Mouse (Mus musculus): ENCODE measurements at regions not wholly inside any gene's neighbourhood (a gene's known extent, or its start where the extent isn't known, plus 50 kb on each side); places are given as distances from the start of the nearest gene placed in this dataset.

DNA sequence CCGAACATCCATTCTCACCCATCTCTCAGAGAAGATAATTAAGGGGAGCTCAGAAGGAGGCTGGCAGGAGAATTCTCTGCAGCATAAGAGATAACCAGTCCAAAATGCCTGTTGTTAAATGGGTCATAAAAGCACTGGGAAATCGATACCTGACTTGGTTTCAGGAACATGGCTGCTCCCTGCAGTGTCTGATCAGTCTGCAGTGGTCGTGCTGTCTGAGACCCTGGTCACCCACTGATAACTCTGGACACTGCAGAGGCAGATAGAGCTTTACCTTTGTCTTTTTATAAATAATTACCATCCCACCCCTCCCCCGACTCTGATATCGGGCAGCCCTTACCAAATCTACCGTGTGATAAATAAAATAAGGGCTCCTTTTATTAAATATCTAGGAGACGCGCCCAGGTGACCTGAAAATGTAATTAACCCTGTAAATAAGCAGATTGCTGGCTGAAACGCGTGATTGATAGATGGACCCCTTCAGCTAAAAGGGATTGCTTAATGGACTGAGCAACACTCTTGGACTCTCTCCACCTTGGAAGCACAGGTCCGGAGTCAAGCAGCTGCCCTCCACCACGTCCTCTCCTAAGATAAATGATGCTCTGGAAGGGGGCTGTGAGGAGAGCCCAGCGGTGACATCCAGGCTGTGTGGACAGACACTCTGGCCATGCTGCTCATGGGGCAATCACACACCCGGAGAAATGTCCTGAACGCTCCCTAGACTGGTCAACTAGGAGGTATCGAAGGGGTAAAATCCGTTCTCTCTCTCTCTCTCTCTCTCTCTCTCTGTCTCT is 384.4 kb downstream of the Mtx2 start:
- Histone ChIP-seq H3K4me3 (replicated peaks; ENCODE audit: insufficient read depth, low read depth, low read length) (no peak overlapping the region), H3K27ac (ENCODE audit: insufficient read depth, low read length) (no peak overlapping the region), H3K27me3 (ENCODE audit: control insufficient read depth, insufficient read depth, low read length) (no peaks in the 10 kb centered on the region), H3K4me1 (ENCODE audit: control insufficient read depth, insufficient read depth, low read length) (no peaks in the 10 kb centered on the region)
- WGBS, result 30% methylated on average over 17 of the region's 17 CpGs
- no peak for DNase-seq
- TF ChIP-seq POLR2A (IDR thresholded peaks at IDR 0.05; ENCODE audit: borderline replicate concordance, insufficient read depth, low read length), result no peak
- TF ChIP-seq CTCF (IDR thresholded peaks at IDR 0.05; ENCODE audit: borderline replicate concordance, insufficient read depth, low read depth, low read length), result no peak

DNA sequence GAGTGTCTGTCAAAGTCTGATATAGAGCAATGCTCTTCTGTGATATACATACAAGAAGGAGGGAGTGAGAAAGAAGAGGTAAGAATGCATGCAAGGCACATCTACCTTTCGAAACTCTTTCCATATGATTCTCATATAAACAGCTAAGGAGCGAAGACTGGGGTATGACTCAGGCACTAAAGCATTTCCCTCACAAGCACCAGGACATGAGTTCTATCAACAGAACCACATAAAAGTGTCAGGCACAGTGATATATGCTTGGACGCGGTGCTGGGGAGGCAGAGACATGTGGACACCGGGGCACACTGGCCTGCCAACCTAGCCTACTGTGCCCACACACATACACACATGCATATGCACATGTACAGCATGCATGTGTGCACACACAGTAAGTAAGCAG is 391.3 kb downstream of the Mtx2 start:
- H3K4me1 ChIP-seq (ENCODE audit: control insufficient read depth, insufficient read depth, low read length), result no peaks in the 10 kb centered on the region
- 96% methylated on average over 5 of the region's 5 CpGs for WGBS
- no peaks in the 10 kb centered on the region for H3K27me3 ChIP-seq (ENCODE audit: control insufficient read depth, insufficient read depth, low read length)
- no peak overlapping the region for H3K27ac ChIP-seq (ENCODE audit: insufficient read depth, low read length)
- TF ChIP-seq CTCF (IDR thresholded peaks at IDR 0.05; ENCODE audit: borderline replicate concordance, insufficient read depth, low read depth, low read length) (no peak), POLR2A (IDR thresholded peaks at IDR 0.05; ENCODE audit: borderline replicate concordance, insufficient read depth, low read length) (no peak)
- H3K4me3 ChIP-seq (replicated peaks; ENCODE audit: insufficient read depth, low read depth, low read length), result no peak overlapping the region
- DNase-seq, result no peak

DNA sequence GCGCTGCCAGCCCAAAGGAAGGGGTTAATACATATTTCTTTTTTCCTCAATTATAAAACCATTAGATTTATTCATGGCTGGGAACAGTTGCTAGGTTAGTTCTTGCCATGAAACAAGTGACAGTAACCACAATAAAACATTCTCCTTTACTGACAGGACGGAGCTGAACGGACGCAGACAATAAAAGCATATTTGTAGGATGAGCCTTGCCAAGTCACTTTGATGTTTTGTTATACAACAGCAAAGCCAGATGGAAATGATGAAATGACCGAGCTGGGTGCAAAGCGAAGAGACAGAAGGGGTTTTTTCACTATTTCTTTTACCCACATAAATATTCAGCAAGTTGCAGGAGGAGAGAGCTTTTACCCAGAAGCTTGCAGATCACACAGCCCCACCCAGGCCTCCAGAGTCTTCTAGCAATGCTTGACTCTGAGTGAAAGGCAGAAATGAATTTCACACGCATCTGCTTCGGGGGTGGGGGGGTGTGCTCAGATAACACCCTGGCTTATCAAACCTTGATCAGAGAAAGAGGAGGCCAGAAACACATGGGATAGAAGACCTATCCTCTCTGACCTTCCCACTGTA is 395.3 kb downstream of the Mtx2 start:
- H3K4me1 ChIP-seq (ENCODE audit: control insufficient read depth, insufficient read depth, low read length), result no peaks in the 10 kb centered on the region
- no peaks in the 10 kb centered on the region; the same call in 1 of the 2 replicates for H3K27me3 ChIP-seq (ENCODE audit: control insufficient read depth, insufficient read depth, low read length)
- no peak overlapping the region for H3K4me3 ChIP-seq (replicated peaks; ENCODE audit: insufficient read depth, low read depth, low read length)
- TF ChIP-seq CTCF (IDR thresholded peaks at IDR 0.05; ENCODE audit: borderline replicate concordance, insufficient read depth, low read depth, low read length) (no peak), POLR2A (IDR thresholded peaks at IDR 0.05; ENCODE audit: borderline replicate concordance, insufficient read depth, low read length) (no peak)
- whole genome bisulfite sequencing, result 56% methylated on average over 8 of the region's 8 CpGs
- no peak for DNase-seq
- no peak overlapping the region for H3K27ac ChIP-seq (ENCODE audit: insufficient read depth, low read length)

DNA sequence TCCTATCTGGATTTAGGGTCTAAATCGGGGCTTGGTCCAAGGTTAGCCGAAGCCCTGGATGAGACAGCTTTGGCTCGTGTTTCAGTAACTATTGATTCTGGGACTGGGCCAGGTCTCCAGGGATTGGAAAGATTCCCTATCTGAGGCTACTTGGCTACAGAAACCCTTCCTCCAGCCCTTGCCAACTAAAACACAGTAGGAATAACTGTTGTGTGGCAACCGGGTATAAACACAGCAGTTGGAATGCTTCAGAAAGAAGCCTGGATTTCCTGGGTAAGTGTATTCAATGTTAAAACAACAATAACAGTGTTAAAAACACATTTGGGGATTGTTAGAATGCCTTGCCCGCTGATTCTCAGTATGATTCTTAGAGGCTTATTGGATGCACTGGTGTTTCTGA is 398.8 kb downstream of the Mtx2 start:
- Histone ChIP-seq H3K27me3 (ENCODE audit: control insufficient read depth, insufficient read depth, low read length) (no peaks in the 10 kb centered on the region; the same call in 1 of the 2 replicates), H3K4me3 (replicated peaks; ENCODE audit: insufficient read depth, low read depth, low read length) (no peak overlapping the region), H3K4me1 (ENCODE audit: control insufficient read depth, insufficient read depth, low read length) (no peaks in the 10 kb centered on the region), H3K27ac (ENCODE audit: insufficient read depth, low read length) (no peak overlapping the region)
- peak in 1 of 2 experiments; percentile 26 for DNase-seq
- WGBS, result 13% methylated on average over 5 of the region's 5 CpGs
- TF ChIP-seq POLR2A (IDR thresholded peaks at IDR 0.05; ENCODE audit: borderline replicate concordance, insufficient read depth, low read length), result no peak
- no peak for TF ChIP-seq CTCF (IDR thresholded peaks at IDR 0.05; ENCODE audit: borderline replicate concordance, insufficient read depth, low read depth, low read length)

DNA sequence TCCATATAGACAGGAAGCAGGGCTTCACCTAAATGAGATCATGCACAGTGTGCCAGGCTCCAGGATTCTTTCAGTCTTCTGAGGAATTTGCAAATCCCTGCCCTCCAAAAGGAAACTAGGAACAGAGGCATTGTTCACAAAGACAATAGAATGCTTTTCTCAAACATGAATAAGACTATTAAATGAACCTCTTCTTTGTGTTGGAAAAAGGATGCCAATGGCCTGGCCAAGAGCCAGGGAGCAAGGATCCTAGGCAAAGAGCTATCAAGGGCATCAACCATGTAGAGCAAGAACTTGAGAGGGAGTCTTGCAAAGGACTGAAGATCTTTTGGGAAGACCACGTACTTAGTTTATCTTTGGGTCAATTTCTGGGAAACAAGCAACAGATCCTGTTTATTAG is 415.4 kb downstream of the Mtx2 start:
- no peak for DNase-seq
- WGBS, result 98% methylated on average over 1 of the region's 1 CpGs
- H3K4me1 ChIP-seq (ENCODE audit: control insufficient read depth, insufficient read depth, low read length), result no peaks in the 10 kb centered on the region
- H3K27me3 ChIP-seq (ENCODE audit: control insufficient read depth, insufficient read depth, low read length), result no peaks in the 10 kb centered on the region
- TF ChIP-seq POLR2A (IDR thresholded peaks at IDR 0.05; ENCODE audit: borderline replicate concordance, insufficient read depth, low read length), result no peak
- TF ChIP-seq CTCF (IDR thresholded peaks at IDR 0.05; ENCODE audit: borderline replicate concordance, insufficient read depth, low read depth, low read length), result no peak
- no peak overlapping the region for H3K27ac ChIP-seq (ENCODE audit: insufficient read depth, low read length)
- H3K4me3 ChIP-seq (replicated peaks; ENCODE audit: insufficient read depth, low read depth, low read length), result no peak overlapping the region

DNA sequence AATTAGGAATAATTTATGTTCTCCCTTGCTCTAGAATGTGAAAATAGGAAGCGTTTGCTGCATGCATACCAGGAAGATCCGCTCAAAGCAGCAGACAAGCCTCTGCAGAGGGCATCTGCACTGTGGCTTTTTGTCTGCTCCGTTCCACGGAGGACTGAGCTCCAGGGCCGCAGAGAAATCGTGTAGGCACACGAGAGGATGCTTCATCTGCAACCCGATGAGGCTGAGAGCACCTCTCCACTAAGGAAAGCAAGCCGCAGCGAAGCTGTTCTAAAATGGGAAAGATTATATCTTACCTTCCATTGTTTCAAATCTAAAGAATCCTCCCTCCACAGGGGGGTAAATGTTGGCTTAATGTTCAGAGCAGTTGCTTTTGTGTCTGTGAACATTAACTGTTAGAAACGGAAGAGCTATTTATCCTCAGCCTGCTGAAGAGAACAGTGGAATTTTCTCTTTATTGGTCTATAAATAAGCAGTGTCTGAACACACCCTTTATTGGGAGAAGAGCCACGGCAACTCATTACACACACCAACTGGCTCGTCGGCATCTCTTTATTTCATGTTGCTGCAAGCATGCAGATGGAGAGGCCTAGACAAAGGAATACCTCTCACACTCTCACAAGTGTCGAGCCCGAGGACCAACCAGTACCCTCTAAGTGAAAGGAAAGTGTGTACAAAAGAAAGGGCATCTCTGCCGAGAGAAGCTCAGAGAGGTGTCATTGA is 414.6 kb upstream of the Hnrnpa3 start:
- Histone ChIP-seq H3K27me3 (ENCODE audit: control insufficient read depth, insufficient read depth, low read length) (no peaks in the 10 kb centered on the region; the same call in 1 of the 2 replicates), H3K27ac (ENCODE audit: insufficient read depth, low read length) (no peak overlapping the region), H3K4me1 (ENCODE audit: control insufficient read depth, insufficient read depth, low read length) (no peaks in the 10 kb centered on the region), H3K4me3 (replicated peaks; ENCODE audit: insufficient read depth, low read depth, low read length) (no peak overlapping the region)
- no peak for DNase-seq
- WGBS, result 62% methylated on average over 17 of the region's 17 CpGs
- TF ChIP-seq CTCF (IDR thresholded peaks at IDR 0.05; ENCODE audit: borderline replicate concordance, insufficient read depth, low read depth, low read length) (no peak), POLR2A (IDR thresholded peaks at IDR 0.05; ENCODE audit: borderline replicate concordance, insufficient read depth, low read length) (no peak)

DNA sequence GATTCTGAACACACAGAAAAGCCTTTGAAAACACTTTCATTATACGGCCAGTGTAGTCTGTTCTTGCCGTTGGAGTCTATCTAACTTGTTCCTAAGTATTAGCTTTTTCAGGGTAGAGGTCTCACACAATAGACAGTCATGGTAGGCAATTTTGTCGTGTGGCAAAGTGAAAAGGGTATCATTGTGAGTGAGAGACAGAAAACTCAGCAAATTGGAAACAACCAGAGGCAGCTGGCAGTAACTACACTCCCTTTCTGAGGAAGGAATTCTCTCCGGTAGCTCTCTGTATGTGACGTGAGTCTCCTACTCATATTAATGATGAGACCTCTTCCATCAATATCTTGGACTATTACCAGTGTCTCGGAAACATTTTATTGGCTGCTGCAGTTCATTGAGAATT is 413.8 kb upstream of the Hnrnpa3 start:
- Histone ChIP-seq H3K27ac (ENCODE audit: insufficient read depth, low read length) (no peak overlapping the region), H3K4me3 (replicated peaks; ENCODE audit: insufficient read depth, low read depth, low read length) (no peak overlapping the region), H3K27me3 (ENCODE audit: control insufficient read depth, insufficient read depth, low read length) (no peaks in the 10 kb centered on the region; the same call in 1 of the 2 replicates), H3K4me1 (ENCODE audit: control insufficient read depth, insufficient read depth, low read length) (no peaks in the 10 kb centered on the region)
- 76% methylated on average over 6 of the region's 6 CpGs for WGBS
- no peak for DNase-seq
- TF ChIP-seq CTCF (IDR thresholded peaks at IDR 0.05; ENCODE audit: borderline replicate concordance, insufficient read depth, low read depth, low read length) (no peak), POLR2A (IDR thresholded peaks at IDR 0.05; ENCODE audit: borderline replicate concordance, insufficient read depth, low read length) (no peak)
